Mouse (Mus musculus): ENCODE results near the gene Cmip. TPM values are rescaled to one million over a fixed set of nuclear protein-coding genes. Genes with fewer than 3 reads are reported as not detected.

The Cmip gene
- polyA plus RNA-seq, 1 experiment from 2014 or later: 21.8 TPM

DNA sequence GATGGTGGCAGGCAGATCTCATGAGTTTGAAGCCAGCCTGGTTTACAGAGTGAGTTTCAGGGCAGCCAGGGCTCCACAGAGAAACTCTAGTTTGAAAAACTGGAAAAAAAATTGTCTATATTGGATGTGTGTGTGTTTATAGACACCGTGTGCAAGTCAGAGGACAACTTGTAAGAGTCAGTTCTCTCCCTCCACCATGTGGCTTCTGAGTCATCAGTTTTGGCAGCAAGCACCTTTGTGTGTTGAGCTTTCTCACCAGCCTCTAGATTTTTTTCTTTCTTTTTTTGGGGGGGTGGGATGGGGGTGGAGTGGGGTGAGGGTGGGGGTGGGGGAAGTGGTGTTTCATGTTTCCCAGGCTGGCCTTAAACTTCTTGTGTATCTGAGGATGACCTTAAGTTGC, 228.5 kb downstream of the Cmip start:
- no peak overlapping the region for H3K27ac ChIP-seq
- 90% methylated on average over 1 of the region's 1 CpGs for WGBS
- no peak overlapping the region for H3K4me2 ChIP-seq
- no peaks in the 10 kb centered on the region for H3K27me3 ChIP-seq
- ATAC-seq (replicated peaks; ENCODE audit: low FRiP score): no peak
- no peak overlapping the region for H3K4me3 ChIP-seq (replicated peaks)
- no peak overlapping the region for H3K9ac ChIP-seq
- no peaks in the 10 kb centered on the region for H3K4me1 ChIP-seq
- H3K9me3 ChIP-seq (replicated peaks): no peaks in the 10 kb centered on the region
- H3K36me3 ChIP-seq: no peaks in the 10 kb centered on the region

GRCm38 (mm10) chr8:117488246-117489005, 231.6 kb downstream of the Cmip start:
- H3K4me3 ChIP-seq (replicated peaks): no peak overlapping the region
- H3K27me3 ChIP-seq: 0 out of 2 replicates have a peak, but pooled peaks cover 6% of the 10 kb centered on the region
- no peaks in the 10 kb centered on the region for H3K36me3 ChIP-seq
- no peak overlapping the region for H3K4me2 ChIP-seq
- no peak for ATAC-seq (replicated peaks; ENCODE audit: low FRiP score)
- H3K27ac ChIP-seq: no peak overlapping the region
- no peaks in the 10 kb centered on the region for H3K4me1 ChIP-seq
- H3K9me3 ChIP-seq (replicated peaks): no peaks in the 10 kb centered on the region
- WGBS: 77% methylated on average over 10 of the region's 10 CpGs
- no peak overlapping the region for H3K9ac ChIP-seq

DNA sequence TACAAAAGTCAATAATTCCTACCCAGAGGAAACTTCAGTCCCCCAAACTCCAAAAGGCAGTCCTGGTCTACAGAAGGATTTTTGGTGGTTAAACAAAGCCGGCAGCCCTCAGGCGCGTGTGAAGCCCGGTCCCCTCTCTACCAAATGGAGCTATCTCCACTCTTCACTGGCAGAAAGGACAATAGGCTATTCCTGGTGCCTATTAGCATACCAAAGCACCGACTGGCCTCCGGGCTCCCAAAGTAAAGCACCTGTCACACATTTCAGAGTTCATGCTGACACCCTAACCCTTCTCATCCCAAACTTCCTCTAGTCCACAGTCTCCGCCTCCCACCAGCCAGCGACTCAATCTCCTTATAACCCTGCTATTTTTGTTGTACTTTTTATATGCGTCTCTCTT, 236.7 kb downstream of the Cmip start:
- ATAC-seq (replicated peaks; ENCODE audit: low FRiP score): no peak
- peaks cover 8% of the 10 kb centered on the region for H3K4me1 ChIP-seq
- H3K36me3 ChIP-seq: no peaks in the 10 kb centered on the region
- 20% methylated on average over 9 of the region's 9 CpGs for WGBS
- H3K27me3 ChIP-seq: peaks cover 31% of the 10 kb centered on the region
- no peak overlapping the region for H3K27ac ChIP-seq
- H3K4me3 ChIP-seq (replicated peaks): no peak overlapping the region
- H3K9ac ChIP-seq: no peak overlapping the region
- no peak overlapping the region for H3K4me2 ChIP-seq
- H3K9me3 ChIP-seq (replicated peaks): no peaks in the 10 kb centered on the region

DNA sequence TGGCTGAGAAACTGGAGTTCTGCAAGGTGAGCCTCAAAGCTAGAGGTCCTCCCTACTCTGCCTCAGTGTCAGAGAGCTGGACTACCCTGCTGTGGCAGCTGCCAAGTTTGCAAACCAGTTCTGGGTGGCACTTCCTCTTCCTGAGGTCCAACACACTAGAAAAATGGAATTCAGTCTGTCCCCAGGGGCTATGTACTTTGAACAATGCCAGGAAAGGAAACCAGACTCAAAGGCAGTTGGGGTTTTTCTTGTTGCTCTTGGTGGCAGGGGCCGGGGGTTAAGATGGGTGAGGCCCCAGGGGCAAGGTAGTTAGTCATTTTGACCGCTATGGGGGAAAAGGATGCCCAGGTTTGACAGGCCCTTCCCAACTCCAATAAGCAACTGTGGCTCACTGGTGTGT, 238.0 kb downstream of the Cmip start:
- H3K36me3 ChIP-seq: no peaks in the 10 kb centered on the region
- no peak for ATAC-seq (replicated peaks; ENCODE audit: low FRiP score)
- WGBS: 66% methylated on average over 2 of the region's 2 CpGs
- H3K27ac ChIP-seq: no peak overlapping the region
- peaks cover 16% of the 10 kb centered on the region for H3K4me1 ChIP-seq
- H3K9ac ChIP-seq: no peak overlapping the region
- no peak overlapping the region for H3K4me3 ChIP-seq (replicated peaks)
- no peaks in the 10 kb centered on the region for H3K9me3 ChIP-seq (replicated peaks)
- H3K4me2 ChIP-seq: no peak overlapping the region
- H3K27me3 ChIP-seq: peaks cover 40% of the 10 kb centered on the region

GRCm38 (mm10) chr8:117498179-117498914, 241.5 kb downstream of the Cmip start, which contains the start of gene Plcg2:
TSS of gene Plcg2 (plus strand) at chr8:117498291.
- WGBS: under 1% methylated on average over 62 of the region's 62 CpGs
- Histone ChIP-seq H3K4me1 (peaks cover 16% of the 10 kb centered on the region), H3K9ac (peak within 1 kb of the TSS; percentile 62), H3K4me2 (peak within 1 kb of the TSS; percentile 100), H3K27ac (no peak within 1 kb of the TSS), H3K4me3 (replicated peaks) (peak within 1 kb of the TSS; percentile 69), H3K9me3 (replicated peaks) (no peaks in the 10 kb centered on the region), H3K27me3 (peaks cover 34% of the 10 kb centered on the region), H3K36me3 (no peaks in the 10 kb centered on the region)
- peak; percentile 75 for ATAC-seq (replicated peaks; ENCODE audit: low FRiP score)

DNA sequence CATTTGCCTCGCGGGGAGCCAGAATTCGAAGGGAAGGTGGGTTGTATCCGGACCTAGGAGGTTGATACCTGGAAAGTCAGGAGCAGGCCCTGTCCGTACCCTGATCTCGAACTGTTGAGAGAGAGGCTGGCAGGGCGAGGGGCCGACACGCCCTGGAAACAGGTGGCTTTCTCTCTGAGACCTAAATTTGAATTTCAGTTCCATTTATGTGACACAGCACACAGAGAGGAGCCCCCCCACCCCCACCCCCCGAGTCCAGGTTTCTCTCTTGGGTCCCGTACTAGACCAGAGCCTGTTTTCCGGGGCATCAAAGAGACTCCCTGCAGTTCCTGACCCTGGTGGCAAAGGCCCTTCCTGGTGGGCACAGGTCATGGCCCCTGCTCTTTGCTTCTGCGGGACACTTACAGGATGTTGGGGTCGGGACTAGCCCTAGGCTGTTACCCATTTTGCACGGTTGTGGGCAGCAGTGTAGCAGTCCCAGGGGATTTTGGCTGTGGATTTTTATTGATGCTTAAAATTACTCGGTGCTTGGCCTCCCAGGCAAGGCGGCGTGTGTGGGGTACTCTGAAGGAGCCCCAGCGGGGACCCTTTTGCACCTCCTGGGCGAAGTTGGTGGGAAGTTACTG, 242.2 kb downstream of the Cmip start:
- H3K9me3 ChIP-seq (replicated peaks): no peaks in the 10 kb centered on the region
- peak overlapping the region; percentile 100 for H3K4me2 ChIP-seq
- ATAC-seq (replicated peaks; ENCODE audit: low FRiP score): peak; percentile 7; the same call in 1 of the 2 replicates
- no peak overlapping the region for H3K27ac ChIP-seq
- peak overlapping the region; percentile 62; the same call in 1 of the 2 replicates for H3K9ac ChIP-seq
- WGBS: 13% methylated on average over 20 of the region's 20 CpGs
- H3K4me3 ChIP-seq (replicated peaks): peak overlapping the region; percentile 69
- H3K4me1 ChIP-seq: peaks cover 16% of the 10 kb centered on the region
- no peaks in the 10 kb centered on the region for H3K36me3 ChIP-seq
- peaks cover 27% of the 10 kb centered on the region for H3K27me3 ChIP-seq

- Histone ChIP-seq H3K4me3 (replicated peaks) (no peak overlapping the region), H3K4me1 (peaks cover 16% of the 10 kb centered on the region), H3K9ac (no peak overlapping the region), H3K4me2 (no peak overlapping the region), H3K27me3 (peaks cover 26% of the 10 kb centered on the region), H3K9me3 (replicated peaks) (no peaks in the 10 kb centered on the region), H3K36me3 (no peaks in the 10 kb centered on the region), H3K27ac (no peak overlapping the region)
- 75% methylated on average over 5 of the region's 5 CpGs for WGBS
- ATAC-seq (replicated peaks; ENCODE audit: low FRiP score): no peak
Observed at GRCm38 (mm10) chr8:117500232-117500823, 243.5 kb downstream of the Cmip start.

- H3K27me3 ChIP-seq: peaks cover 26% of the 10 kb centered on the region
- H3K36me3 ChIP-seq: no peaks in the 10 kb centered on the region
- peaks cover 16% of the 10 kb centered on the region for H3K4me1 ChIP-seq
- no peak overlapping the region for H3K4me2 ChIP-seq
- no peaks in the 10 kb centered on the region for H3K9me3 ChIP-seq (replicated peaks)
- WGBS: 92% methylated on average over 6 of the region's 6 CpGs
- H3K4me3 ChIP-seq (replicated peaks): no peak overlapping the region
- no peak overlapping the region for H3K9ac ChIP-seq
- H3K27ac ChIP-seq: no peak overlapping the region
- no peak for ATAC-seq (replicated peaks; ENCODE audit: low FRiP score)
Observed at GRCm38 (mm10) chr8:117501323-117501722, 244.5 kb downstream of the Cmip start.

DNA sequence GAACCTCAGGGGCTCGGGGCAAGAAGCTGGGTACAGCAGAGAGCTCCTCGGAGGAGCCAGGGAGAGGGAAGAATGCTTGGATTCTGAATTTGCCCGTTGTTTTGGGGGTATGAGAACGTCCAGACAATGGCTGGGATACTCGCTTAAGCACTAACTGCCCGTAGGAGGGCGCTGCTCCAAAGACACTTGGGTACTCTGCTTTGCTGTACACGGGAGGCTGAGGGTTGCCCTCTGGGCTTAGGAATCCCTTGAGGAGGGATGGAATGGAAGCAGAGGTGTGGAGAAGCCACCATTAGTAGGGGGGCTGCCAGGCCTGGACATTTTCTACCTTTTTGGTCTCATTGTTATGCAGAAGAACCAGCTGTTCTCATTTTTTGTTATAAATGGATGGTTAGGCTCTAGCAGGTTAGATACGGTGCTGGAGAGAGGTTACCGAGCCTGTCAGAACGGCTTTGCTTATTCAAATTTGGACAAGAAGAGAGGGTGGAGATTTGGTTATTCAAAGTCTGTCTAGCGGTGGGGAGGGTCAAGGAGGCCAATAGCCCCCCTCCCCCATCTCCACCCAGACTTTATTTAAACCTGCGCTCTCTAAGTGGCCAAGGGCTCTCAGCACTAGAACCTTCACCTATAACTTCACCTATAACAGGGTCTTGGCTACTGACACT, 246.7 kb downstream of the Cmip start:
- no peak overlapping the region for H3K27ac ChIP-seq
- no peak overlapping the region for H3K4me2 ChIP-seq
- H3K4me3 ChIP-seq (replicated peaks): no peak overlapping the region
- peaks cover 8% of the 10 kb centered on the region for H3K4me1 ChIP-seq
- no peak for ATAC-seq (replicated peaks; ENCODE audit: low FRiP score)
- no peaks in the 10 kb centered on the region for H3K9me3 ChIP-seq (replicated peaks)
- peaks cover 9% of the 10 kb centered on the region for H3K27me3 ChIP-seq
- 79% methylated on average over 13 of the region's 13 CpGs for WGBS
- H3K9ac ChIP-seq: no peak overlapping the region
- H3K36me3 ChIP-seq: no peaks in the 10 kb centered on the region

DNA sequence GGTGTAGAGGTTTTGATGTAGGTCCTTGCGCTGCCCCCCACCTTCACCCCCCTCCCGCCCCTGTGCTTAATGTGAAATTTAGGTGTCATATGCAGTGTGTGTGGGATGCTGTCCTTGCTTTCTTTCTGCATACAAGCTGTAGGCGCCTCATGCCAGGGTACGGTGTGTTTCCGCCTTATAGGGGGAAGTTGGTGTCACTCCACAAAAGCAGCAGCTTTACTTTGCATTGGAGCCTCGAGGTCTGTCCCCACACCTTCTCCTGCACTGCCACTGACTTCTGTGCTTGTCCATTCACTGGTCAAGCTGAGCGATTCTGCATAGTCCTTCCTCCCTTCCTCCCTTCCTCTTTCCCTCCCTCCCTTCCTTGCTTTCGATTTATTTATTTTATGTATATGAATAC, 250.8 kb downstream of the Cmip start:
- no peaks in the 10 kb centered on the region for H3K36me3 ChIP-seq
- 87% methylated on average over 8 of the region's 8 CpGs for WGBS
- H3K27ac ChIP-seq: no peak overlapping the region
- H3K4me3 ChIP-seq (replicated peaks): no peak overlapping the region
- H3K4me2 ChIP-seq: no peak overlapping the region
- no peak overlapping the region for H3K9ac ChIP-seq
- no peaks in the 10 kb centered on the region for H3K9me3 ChIP-seq (replicated peaks)
- no peak for ATAC-seq (replicated peaks; ENCODE audit: low FRiP score)
- H3K4me1 ChIP-seq: no peaks in the 10 kb centered on the region
- H3K27me3 ChIP-seq: no peaks in the 10 kb centered on the region
